Mouse (Mus musculus) kidney, postnatal 25 days (tissue): ENCODE measurements at regions not wholly inside any gene's neighbourhood (a gene's known extent, or its start where the extent isn't known, plus 50 kb on each side); places are given as distances from the start of the nearest gene placed in this dataset.

Source experiments
- DNase-seq, 2 experiments: peaks; one replicate each; pipeline ENCODE4 v3.0.0; 2021; ENCODE audit warnings: mixed read lengths in 2 of 2

DNA sequence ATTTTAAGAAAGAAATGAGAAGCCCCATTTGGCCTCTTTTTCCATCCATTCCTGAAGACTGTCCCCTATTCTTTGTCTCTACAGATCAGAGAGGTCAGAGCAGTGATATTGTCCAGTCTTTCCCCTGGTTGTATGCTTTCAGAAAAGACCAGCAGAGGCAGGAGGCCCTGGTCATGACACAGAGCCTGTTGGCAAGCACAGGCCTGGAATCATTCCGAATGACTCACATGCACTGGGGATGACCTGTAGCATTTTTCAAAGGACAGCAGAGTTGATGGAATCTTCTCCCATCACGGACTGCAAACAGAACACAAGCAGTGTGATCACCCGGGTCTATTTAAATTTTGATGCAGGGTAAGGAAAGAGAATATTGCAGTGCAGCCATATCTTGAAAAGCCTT, 50.2 kb upstream of the Nxt1 start:
- peak; percentile 42 to 51 for DNase-seq

DNA sequence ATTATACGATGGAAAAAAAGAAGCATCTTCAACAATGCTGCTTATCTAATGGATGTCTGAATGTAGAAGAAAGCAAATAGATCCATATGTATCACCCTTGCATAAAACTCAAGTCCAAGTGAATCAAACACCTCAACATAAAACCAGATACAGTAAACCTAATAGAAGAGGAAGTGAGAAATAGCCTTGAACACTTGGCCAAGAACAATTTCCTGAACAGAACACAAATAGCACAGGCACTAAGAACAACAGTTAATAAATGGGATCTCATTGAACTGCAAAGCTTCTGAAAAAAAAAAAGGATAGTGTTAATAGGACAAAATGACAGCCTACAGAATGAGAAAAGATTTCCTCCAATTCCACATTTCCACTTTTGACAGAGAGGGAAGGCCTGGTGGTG, 60.5 kb upstream of the Nxt1 start:
- DNase-seq: no peak

DNA sequence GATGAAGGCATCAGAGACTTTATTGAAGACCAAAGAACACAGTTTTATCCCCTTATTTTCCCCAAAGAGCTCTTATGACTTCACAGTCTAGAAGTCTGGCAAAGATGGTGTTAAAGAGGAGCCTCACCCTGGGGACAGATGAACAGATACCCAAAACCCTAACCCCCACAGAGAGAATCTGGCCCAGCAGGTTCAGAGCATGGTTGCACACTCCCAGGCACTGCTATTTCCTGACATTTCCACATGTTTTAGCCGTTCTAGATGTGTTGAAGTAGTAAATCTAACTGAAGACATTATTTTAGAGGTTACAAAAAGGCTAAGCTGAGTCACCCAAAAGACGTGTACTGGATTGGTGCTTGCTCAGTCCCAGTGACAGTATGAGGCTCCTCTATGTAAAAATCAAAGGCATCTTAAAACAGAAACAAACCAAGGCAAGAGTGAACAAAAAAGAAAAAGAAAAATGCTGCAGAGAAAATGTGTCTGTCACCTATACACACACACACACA, 66.9 kb upstream of the Nxt1 start:
- DNase-seq: no peak

DNA sequence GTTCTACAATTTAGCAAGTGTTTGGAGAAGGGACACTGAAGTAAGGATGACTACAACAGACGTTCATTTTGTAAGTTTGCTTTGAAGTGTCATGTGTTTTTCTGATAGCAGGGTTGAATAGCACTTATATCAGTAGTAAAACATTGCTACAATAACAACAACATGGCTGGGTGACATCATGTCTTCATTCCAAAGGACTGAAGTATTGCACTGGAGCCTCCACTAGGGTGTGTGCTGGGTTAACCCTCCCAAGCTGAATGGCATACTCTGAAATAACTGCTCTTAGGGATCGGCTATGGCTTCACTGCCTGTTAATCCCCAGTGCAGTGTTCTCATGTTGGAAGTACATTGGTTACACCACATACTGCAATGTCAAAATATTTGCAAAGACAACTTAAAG, 68.5 kb upstream of the Nxt1 start:
- no peak for DNase-seq

DNA sequence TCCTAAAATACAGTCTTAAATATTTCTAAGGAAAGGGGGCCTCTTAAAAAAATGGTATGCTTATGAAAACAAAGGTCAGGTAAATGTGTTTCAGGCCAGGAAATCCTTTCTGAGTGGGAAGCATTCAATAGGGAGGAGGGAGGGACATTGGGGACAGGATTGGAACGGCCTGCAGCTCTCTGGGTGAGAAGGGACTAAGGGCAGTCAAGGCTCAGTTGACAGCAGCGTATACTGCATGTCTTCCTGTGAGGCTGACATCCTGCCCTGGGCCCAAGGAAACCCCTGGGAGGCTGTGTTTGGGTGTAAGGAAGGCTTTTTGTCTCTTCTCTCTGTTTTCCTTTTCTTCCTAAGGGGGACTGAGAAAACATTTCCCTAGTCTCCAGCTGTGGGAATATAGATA, 69.1 kb upstream of the Nxt1 start:
- DNase-seq: no peak

DNA sequence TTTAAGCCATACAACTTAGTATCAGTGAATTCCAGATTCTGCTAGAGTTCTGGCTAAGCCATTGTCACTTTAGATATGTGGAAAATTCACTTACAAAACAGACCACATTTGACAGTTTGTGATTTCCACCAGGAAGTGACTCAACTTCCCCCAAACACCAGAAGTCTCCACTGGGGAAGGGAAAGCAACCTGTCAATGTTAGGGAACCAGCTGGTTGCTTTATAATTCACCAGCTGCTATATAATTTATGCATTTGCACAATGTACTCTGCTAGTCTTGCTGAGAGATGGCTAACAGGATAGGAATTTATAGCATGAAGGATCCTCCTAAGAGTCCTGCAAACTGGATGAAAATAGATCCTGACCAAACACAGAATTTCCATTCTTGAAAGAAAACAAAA, 72.9 kb upstream of the Nxt1 start:
- DNase-seq: no peak

DNA sequence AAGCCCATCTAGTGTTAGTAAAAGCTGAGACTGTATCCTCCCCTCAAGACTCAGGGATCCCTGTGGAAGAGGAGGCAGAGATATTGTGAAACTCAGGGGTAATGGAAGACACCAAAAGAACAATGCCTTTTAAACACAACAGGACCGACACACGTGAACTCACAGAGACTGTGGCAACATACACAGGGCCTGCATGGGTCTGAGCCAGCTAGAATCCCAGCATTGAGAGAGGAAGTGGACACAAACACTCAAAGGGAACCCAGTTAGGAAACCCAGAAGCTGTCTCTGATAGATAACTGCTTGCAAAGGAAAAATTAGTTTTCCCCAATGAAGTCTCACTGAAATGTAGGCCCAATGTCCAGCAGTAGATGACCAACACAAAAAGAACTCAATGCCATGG, 75.4 kb upstream of the Nxt1 start:
- DNase-seq: no peak

DNA sequence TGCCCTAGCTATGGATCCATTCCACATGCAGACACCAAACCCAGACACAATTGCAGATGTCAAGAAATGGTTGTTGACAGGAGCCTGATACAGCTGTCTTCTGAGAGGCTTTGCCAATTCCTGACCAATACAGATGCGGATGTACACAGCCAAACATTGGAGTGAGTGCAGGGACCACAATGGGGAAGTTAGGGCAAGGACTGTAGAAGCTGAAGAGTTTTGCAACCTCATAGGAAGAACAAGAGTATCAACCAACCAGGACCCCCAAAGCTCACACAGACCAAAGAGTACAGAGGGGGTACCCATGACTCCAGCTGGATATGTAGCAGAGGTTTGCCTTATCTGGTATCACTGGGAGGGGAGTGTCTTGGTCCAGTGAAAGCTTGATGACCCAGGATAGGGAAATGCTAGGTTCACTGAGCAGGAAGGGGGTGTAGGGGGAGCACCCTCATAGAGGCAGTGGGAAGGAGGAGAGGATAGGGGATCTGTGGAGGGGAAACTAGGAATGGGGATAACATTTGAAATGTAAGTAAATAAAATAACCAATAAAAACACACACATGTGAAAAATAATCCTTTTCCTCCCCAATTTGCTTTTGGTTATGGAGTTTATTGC, 86.6 kb upstream of the Nxt1 start:
- no peak for DNase-seq

DNA sequence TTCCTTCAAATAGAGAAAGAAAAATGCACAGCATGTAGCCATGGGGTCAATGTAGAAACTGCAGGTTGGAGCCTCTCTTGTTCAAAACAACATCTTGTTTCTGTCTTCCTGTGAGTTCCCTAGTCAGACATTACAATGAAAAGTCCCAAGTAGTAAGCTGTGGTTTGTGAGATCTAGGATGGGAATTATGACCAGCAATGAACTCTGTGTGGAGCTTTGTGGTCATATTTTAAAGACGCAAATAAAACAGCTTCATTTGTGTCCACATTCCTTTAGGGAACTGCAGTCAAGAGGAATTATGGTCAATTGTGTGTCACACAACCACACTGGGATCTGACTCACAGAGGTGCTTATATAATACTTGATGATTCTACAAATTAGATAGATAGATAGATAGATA, 90.2 kb upstream of the Nxt1 start:
- DNase-seq: no peak

DNA sequence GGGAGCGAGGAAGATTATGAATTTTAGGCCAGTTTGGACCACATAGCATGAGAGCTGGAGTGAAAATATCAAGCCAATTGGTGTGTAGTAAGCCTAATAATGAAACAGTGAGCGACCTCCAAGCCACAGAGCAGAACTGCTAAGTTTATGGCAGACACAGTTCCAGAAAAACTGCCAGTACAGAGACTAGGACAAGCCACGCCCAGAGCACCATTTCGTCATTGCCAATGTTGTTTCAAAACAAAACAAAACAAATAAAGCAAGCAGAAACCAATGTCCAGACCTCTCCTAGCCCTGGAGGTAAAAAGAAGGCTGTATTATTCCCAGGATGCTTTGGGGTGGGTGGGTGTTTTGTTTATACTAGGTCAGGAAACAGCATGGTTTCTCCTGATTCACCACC, 90.7 kb upstream of the Nxt1 start:
- no peak for DNase-seq

DNA sequence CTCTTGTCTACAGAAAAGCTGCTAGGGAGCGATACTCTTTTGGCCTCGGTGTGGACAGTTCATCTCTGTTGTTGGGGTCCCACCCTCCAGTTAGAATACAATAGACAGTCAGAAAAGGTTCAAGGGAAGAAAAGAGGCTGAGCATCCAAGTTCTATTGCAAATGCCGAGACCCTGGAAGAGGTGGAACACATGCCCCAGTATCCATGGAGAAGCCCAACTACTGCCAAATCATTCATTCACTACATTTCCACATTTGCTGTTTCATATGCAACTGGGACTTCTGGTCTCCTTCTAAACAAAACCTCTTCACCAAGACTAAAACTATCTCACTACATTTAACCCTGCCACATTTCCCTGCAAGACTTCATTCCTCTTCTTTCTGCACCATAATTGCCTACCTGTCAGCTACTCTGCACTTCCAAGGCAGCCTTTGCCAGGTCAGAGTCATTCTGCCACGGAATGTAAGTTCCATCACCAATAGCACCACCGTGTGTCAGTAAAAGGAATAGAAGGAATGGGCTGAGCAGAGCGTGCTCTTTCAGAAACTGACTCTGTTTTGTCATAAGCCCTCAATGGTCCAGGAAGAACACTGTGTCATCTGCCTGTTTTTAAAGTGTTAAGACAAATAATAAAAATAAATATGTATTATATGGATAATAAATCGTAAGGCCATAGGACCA, 92.0 kb upstream of the Nxt1 start:
- peak; percentile 50 to 63 for DNase-seq

DNA sequence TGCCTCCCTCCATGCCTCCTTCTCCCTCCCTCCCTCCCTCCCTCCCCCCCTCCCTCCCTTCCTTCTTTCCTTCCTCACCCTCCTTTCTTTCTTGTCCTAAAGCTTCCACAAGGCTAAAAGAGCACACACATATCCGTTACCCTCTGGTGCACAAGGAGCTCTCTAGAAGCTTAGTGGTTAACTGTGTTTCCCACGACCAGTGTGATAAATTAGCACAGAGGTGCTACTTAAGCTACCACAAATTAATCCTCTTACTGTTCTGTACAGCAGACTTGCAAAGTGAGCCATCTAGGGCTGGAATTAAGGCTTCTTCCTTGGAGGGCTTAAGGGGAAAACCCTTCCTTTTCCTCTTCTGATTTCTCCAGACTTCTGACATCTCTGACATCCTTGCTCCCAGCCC, 92.8 kb upstream of the Nxt1 start:
- DNase-seq: no peak

DNA sequence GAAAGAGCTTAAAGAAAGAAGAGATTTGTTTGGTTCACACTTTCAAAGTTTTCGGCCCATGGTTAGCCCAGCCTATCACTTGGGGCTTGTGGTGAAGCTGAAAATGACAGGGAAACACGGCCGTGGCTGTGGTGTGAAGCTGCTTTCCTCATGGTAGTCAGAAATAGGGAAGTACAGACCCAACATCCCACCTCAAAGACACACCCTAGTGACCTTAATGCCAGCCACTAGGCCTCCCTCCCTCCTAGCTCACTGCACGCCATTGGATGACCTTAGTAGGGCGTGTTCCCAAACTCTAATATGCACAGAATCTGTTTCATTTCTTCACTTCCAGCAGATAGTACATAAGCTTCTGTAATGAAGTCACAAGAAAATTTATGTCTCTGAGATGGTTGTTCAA, 93.4 kb upstream of the Nxt1 start:
- DNase-seq: no peak

DNA sequence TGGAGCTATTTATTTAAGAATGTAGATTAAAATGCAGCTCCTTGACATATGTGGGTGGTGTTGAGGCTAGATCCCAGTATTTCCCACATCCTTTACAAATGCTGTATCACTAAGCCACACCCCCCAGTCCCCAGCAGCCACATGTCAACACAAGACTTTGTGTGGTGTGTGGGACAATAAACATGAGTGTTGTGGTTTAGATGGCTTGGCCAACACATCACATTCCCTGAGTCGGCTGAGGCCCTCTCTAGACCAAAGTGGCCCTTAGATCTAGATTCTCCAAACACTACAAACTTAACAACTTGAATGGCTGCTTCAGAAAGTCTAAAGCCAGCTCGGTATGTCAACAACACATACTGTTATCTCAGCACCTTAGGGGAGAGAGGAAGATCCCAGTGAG, 94.2 kb upstream of the Nxt1 start:
- DNase-seq: no peak

DNA sequence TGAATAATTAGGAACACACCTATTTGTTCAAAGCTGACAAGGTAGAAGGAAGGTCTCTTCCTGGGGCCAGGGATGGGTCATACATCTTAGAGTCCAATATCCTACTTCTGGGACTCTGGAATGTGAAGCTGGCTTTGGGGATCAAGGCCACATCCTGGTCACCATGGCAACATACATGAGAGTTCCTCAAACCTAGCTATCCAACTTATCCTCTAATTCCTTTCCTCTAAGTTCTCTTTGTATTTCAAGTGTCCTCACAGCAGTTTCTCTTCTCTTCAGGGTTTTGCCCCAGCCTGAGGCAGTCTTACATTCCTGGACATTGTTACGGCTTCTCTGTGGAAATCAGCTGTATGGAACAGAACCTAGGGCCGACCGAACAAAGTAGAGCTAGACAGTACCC, 97.0 kb upstream of the Nxt1 start:
- DNase-seq: no peak

DNA sequence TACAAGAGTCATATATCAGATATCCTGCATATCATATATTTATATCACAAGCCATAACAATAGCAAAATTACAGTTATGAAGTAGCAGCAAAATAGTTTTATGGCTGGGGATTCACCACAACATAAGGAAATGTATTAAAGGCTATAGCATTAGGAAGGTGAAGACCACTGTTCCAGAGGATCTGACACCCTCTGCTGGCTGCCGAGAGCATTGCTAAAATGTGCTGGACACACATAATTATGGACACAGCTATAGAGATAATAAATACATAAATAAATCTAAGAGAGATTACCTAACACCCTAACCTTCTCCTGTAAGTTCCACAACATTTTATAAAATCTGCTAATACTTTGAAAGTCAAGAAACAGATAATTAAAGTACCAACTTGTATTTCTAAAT, 100.2 kb upstream of the Nxt1 start:
- DNase-seq: peak; percentile 66 to 86

DNA sequence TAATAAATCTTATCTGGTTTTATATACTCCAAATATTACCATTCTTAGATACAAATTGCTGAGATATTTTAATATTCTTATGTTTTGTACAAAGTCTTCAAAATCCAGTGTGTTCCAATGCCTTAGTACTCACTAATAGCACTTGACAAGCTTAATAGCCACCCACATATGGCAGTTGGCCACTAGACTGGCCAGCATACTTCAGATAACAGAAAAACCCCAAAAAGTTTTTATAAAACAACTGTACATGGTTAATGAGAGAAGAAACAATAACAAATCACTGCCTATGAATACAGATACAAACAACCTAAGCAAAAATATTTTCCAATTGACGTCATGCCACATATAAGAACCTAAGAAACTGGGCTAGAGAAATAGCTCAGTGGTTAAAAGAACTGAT, 100.8 kb upstream of the Nxt1 start:
- DNase-seq: no peak

DNA sequence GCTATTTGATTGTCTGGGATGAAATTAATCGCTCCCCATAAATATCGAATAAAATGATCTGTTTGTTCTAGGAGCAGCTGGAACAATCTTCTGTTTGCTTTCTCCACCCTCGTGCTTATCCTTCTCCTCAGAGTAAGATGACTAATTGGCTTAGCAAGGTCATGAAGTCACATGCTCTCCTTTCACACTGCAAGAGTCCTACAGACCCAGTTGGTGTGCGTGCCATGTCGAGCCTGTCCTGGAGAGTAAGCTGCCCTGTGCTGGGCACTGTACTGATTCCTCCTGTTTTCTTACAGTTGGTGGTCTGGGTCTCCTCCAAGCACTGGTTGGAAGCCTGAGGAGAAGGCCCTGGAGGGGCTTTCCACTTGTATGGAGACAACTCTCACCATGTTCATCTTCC, 101.4 kb upstream of the Nxt1 start:
- DNase-seq: no peak

DNA sequence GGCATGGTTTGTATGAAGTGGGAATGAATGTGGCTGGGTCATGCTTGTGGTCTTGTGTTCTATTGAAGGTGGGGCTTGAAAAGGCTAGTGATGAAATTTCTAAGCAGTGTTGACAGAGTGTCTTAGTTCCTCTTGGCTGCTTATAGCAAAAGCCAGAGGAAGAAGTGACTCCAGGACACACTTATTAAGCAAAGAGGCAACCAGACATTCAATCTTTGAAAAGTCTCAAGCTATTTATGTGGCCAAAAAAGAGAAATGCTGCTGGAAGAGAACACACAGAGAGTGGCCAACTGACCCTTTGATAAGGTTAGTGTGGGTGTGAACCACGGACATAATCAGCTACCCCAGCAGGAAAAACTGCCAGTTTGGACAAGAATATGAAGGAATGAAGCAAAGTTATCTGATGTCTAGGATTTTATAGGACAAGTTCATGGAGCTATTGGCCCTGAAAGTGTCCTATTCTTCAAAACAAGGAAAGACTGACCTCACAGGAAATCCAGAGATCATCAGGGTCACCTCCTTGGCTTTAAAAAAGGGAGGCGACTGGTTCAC, 104.4 kb upstream of the Nxt1 start:
- DNase-seq: peak in 1 of 2 experiments; percentile 9

DNA sequence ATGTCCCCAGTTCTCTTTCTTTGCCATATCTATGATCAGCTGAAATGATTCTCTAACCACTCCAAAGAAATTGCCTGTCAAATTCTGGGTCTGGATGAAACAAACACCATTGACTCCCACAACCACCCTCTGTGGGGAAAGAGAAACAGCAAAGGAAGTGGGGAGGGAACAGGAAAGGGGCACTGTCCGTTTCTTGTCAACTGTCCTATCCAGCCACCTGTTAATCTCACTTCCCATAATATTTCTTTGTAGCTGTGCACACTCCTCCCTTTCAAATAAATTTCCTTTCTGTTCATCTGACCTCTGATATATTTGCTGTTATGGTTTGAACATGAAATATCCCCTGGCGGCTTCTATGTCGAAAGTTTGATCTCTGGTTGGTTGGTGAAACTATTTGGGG, 109.0 kb upstream of the Nxt1 start:
- no peak for DNase-seq

DNA sequence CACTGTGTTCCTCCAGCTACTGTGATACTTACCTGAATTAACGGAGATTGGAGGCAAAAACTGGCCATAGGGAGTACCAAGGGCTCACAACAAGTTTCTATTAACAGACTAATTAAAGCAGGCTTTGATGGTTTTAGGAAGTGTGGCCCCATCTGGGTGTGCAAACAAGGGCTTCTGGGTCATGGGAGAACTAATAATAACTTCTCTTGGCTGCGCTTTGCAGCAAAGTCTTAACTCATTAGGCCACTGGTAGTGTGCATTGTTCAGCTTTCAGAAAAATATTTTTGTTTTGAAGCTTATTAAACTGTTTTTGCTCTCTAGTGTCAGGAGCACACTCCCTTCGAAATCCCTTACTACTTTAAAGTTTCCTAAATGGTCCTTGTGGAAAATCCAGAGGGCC, 110.4 kb upstream of the Nxt1 start:
- DNase-seq: no peak

DNA sequence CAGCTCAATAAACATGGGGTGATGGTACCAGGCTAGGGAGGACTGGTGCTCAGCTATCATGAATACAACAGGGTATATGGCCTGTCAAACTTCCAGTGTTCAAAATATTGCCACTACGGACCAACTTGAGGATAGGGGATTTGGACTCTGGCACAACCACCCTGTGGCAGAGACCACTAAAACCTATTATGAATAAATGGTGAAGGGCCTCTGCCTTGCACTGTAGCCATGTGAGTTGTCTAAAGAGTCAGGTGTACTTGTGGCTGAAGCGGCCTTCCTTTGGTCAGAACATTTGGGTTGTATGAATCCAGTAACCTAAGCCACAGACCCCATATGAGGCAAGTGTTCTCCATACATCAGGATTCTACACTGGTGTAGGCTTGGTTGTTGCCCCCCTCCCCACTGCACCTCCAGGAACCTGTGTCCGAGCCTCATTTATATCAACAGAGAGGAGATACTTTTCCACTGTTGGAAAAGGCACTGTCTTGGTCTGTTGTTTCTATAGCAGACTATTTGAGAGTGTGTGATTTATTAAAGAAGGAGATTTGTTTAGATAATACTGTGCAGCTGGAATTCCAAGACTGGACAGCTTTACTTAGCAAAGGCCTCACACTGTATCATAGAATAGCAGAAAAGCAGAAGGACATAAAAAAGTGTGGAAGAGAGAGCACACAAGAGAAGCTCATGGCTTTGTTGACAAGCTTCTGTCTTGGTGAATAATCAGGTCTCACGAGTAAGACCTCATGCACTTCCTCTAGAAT, 112.2 kb upstream of the Nxt1 start:
- no peak for DNase-seq

DNA sequence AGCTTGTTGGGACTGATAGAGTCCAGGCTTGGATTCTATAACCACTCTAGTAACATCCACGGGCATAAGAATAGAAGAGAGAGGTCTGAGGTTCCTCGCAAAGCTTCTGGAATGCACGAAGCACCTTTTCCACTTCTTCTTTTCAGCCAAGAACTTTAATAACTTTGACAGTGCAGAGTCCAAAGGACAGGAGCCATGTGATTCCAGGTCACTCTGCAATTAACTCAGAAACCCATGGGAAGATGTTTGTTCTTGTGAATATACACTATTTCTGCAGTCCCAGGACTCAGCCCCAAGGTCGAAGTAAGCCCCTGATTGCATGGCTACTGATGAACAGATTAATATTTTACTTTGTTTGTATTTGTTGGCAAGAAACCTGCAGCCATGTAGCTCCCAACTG, 113.0 kb upstream of the Nxt1 start:
- peak; percentile 67 to 68 for DNase-seq

DNA sequence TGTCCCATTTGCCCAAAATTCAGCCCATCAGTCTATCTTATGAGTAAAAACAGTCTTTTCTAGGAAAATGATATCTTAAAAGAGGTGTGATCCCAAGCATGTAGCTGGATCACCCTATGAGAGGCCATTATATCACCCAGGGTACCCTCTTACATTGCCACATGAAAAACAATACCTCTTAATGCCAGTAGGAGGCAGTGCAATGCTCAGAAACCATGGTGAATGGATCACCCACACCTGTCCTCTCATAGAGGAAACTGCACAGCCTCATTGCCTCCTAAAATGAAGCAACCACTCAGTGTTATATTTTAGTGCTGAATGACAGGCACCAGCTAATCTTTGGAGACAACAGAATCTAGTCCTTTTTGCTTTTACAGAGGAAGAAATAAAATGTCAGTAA, 114.0 kb upstream of the Nxt1 start:
- no peak for DNase-seq
